Mouse (Mus musculus) liver, embryonic 13.5 days (tissue): ENCODE results near the gene Mrps21. TPM values are rescaled to one million over a fixed set of nuclear protein-coding genes. Genes with fewer than 3 reads are reported as not detected.
A peak's percentile ranks its signal among the peaks of the same experiment; 100 is the strongest.
"Not testable (repeated sequence)": the region's sequence is repeated elsewhere in the genome, so short reads cannot be mapped to it uniquely, and the experiment has no call there.

ENCODE experiments used
- ATAC-seq: fragments of 200-750 bp; cut with Nextera tagmentation; 2 replicates; pipeline ENCODE4 v1.8.0; 2017; ENCODE audit warnings: low read depth, mild to moderate bottlenecking, moderate number of reproducible peaks, moderate library complexity
- DNase-seq: peaks from one replicate; pipeline ENCODE4 v3.0.0; 2022
- H3K27ac ChIP-seq: fragments of 300-500 bp; sonication (generic); 2 replicates; pipeline ENCODE4 v1.5.1; 2015; ENCODE audit warnings: moderate library complexity, mild to moderate bottlenecking, inconsistent platforms
- H3K27me3 ChIP-seq: fragments of 300-500 bp; sonication (generic); 2 replicates; pipeline ENCODE4 v1.6.1; 2015; ENCODE audit warnings: mild to moderate bottlenecking, inconsistent platforms
- H3K36me3 ChIP-seq: fragments of 300-500 bp; sonication (generic); 2 replicates; pipeline ENCODE4 v1.6.1; 2015; ENCODE audit warnings: mild to moderate bottlenecking, inconsistent platforms
- H3K4me1 ChIP-seq: fragments of 300-500 bp; sonication (generic); replicated peaks from 2 replicates; pipeline ENCODE4 v1.6.1; 2015; ENCODE audit warnings: inconsistent platforms
- H3K4me2 ChIP-seq: fragments of 300-500 bp; sonication (generic); 2 replicates; pipeline ENCODE4 v1.6.1; 2015; ENCODE audit warnings: inconsistent platforms, mild to moderate bottlenecking, moderate library complexity
- H3K4me3 ChIP-seq: fragments of 300-500 bp; sonication (generic); replicated peaks from 2 replicates; pipeline ENCODE4 v1.5.1; 2015; ENCODE audit warnings: mild to moderate bottlenecking, inconsistent platforms
- H3K9ac ChIP-seq: fragments of 300-500 bp; sonication (generic); 2 replicates; pipeline ENCODE4 v1.6.1; 2015; ENCODE audit warnings: mild to moderate bottlenecking, inconsistent platforms
- H3K9me3 ChIP-seq: fragments of 300-500 bp; sonication (generic); replicated peaks from 2 replicates; pipeline ENCODE4 v1.6.1; 2016; ENCODE audit warnings: inconsistent platforms
- WGBS: fragments of 180-500 bp; shearing (Covaris S2); methylation state at CpG from one replicate; pipeline ENCODE4 v1.1.7; 2015; ENCODE audit not compliant: insufficient replicate concordance; 5-methylcytosine and 5-hydroxymethylcytosine counted together
- polyA plus RNA-seq: library from polyadenylated mRNA; unstranded; fragments of >200 nt; fragmentation: Nextera tagmentation; extraction: Ambion mirVana; gene quantifications from 2 replicates; pipeline ENCODE4 v1.2.1, GENCODE M21; 2015

Gene Mrps21
- polyA plus RNA-seq, 1 experiment from 2014 or later: 256 TPM

DNA sequence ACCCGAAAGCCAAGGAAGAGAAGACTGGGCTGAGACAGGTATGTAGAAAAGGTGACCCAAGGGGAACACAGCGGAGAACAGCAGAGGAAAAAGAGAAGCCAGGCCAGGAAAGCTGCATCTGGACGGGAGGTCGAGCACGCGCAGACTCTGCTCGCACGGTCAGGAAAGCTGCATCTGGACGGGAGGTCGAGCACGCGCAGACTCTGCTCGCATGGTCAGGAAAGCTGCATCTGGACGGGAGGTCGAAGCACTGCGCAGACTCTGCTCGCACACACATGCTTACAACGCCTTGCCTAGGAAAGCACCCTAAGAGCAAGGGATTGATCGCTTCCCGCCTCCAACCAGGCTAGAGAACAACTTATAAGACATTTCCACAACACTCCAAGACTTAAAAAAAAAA is 5.7 kb downstream of the Mrps21 start:
- peaks cover 58% of the 10 kb centered on the region for H3K36me3 ChIP-seq
- DNase-seq: no peak
- no peak overlapping the region for H3K4me2 ChIP-seq
- no peaks in the 10 kb centered on the region for H3K9me3 ChIP-seq
- H3K4me1 ChIP-seq: peaks cover 22% of the 10 kb centered on the region
- no peak overlapping the region for H3K4me3 ChIP-seq
- 90% methylated on average over 20 of the region's 20 CpGs for WGBS
- H3K9ac ChIP-seq: 0 out of 2 replicates have a peak overlapping the region, but pooled peaks have one; percentile 15
- no peaks in the 10 kb centered on the region for H3K27me3 ChIP-seq
- ATAC-seq: no peak
- H3K27ac ChIP-seq: no peak overlapping the region

DNA sequence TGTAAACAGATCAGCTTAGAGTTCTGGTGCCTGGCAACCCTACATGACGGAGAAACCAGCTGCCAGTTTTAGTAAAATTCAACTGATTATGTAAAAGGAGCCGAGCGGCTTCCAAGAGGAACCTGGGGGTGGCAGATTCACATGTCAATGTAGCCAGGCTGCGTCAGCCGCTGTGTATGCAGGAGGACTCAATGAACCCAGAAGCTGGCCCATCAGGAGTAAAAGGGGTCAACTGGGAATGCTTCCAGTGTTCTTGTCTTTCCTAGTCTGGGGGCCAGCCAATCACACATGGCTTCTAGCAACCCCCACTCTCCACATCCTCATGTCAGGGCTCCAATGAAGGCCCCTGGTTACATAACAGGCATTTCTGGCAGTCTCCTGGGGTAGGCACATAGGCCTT is 6.3 kb downstream of the Mrps21 start:
- Histone ChIP-seq H3K4me1 (peaks cover 17% of the 10 kb centered on the region; the same call in 1 of the 2 replicates), H3K36me3 (peaks cover 54% of the 10 kb centered on the region), H3K9me3 (no peaks in the 10 kb centered on the region), H3K27ac (no peak overlapping the region), H3K27me3 (no peaks in the 10 kb centered on the region), H3K4me2 (no peak overlapping the region), H3K9ac (peak overlapping the region; percentile 15; the same call in 1 of the 2 replicates), H3K4me3 (no peak overlapping the region)
- ATAC-seq (no peak), DNase-seq (no peak)
- 82% methylated on average over 5 of the region's 5 CpGs for WGBS

DNA sequence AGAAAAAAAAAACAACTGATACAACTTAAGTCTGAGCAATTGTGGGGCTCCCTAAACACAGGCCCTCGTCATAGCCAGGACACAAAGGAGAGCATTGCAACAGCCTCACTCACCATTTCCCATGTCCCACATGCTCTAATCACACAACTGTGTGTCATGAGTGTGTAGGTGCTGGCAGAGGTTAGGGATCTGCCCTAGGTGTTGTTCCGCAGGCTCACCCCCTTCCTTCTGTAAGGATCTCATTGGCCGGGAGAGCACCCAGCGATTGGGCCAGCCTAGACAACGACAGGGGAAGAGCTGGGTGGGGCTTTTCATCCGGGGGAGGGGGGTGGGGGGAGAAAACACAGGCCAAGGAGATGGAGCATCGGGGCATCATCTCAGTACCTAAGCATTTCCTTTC is 7.7 kb downstream of the Mrps21 start:
- Histone ChIP-seq H3K9me3 (no peaks in the 10 kb centered on the region), H3K27ac (no peak overlapping the region), H3K9ac (no peak overlapping the region), H3K36me3 (peaks cover 40% of the 10 kb centered on the region), H3K4me3 (no peak overlapping the region), H3K4me1 (peaks cover 9% of the 10 kb centered on the region; the same call in 1 of the 2 replicates), H3K4me2 (no peak overlapping the region), H3K27me3 (no peaks in the 10 kb centered on the region)
- ATAC-seq (no peak), DNase-seq (no peak)
- WGBS: 59% methylated on average over 7 of the region's 7 CpGs

DNA sequence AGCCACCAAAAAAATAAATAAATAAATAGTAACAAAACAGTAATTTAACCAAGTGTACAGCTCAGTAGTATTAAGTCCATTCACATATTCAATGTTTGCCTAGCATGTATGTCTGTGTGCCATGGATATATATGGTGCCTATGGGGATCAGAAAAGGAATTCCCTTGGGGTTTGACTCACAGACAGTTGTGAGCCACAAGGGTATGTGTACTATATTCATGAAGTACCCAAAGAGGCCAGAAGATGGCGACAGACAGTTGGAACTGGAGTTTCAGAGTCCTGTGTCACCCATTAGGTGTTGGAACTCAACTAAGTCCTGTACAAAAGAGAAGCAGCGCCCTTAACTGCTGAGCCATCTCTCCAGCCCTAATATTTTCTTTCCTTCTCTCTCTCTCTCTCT is 9.5 kb downstream of the Mrps21 start:
- no peak overlapping the region for H3K4me3 ChIP-seq
- no peak overlapping the region for H3K4me2 ChIP-seq
- no peak overlapping the region for H3K27ac ChIP-seq
- H3K9me3 ChIP-seq: no peaks in the 10 kb centered on the region
- peak; percentile 74 for DNase-seq
- peak; percentile 79 for ATAC-seq
- peaks cover 9% of the 10 kb centered on the region; the same call in 1 of the 2 replicates for H3K4me1 ChIP-seq
- H3K27me3 ChIP-seq: no peaks in the 10 kb centered on the region
- H3K9ac ChIP-seq: no peak overlapping the region
- 35% methylated on average over 2 of the region's 2 CpGs for WGBS
- peaks cover 30% of the 10 kb centered on the region for H3K36me3 ChIP-seq

DNA sequence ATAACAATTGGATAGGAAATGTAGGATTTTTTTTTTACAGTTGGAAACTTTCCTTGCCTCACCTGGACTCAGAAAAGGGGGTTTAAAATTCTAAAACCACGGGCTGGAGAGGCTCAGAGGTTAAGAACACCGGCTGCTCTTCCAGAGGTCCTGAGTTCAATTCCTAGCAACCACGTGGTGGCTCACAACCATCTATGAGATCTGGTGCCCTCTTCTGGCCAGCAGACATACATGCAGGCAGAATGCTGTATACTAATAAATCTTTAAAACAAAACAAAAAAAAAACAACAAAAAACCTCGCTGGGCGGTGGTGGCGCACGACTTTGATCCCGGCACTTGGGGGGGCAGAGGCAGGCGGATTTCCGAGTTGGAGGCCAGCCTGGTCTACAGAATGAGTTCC is 10.1 kb downstream of the Mrps21 start:
- no peak overlapping the region for H3K4me2 ChIP-seq
- no peak overlapping the region for H3K9ac ChIP-seq
- no peaks in the 10 kb centered on the region for H3K9me3 ChIP-seq
- H3K27me3 ChIP-seq: no peaks in the 10 kb centered on the region
- peaks cover 14% of the 10 kb centered on the region for H3K4me1 ChIP-seq
- ATAC-seq: no peak
- WGBS: 45% methylated on average over 10 of the region's 10 CpGs
- H3K27ac ChIP-seq: no peak overlapping the region
- H3K36me3 ChIP-seq: peaks cover 25% of the 10 kb centered on the region
- DNase-seq: no peak
- H3K4me3 ChIP-seq: no peak overlapping the region

DNA sequence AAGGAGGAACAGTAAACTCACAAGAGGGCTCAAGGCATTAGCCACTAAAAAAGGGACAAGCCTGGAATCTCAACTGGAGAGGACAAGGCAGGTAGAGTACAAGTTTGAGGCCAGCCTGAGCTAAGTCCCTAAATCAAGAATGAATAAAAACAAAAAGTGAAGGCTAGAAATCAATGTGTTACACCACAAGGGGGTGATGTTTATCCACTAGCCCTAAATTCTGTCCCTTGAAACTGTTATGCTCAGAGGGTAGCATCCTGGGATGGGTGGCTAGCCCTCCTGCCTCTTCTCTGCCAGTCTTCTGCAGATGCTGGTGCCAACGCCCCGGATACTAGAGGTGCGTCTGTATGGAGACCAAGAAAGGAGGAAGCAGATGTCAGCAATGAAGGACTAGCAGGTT is 11.0 kb downstream of the Mrps21 start:
- Histone ChIP-seq H3K36me3 (peaks cover 16% of the 10 kb centered on the region), H3K4me1 (peaks cover 13% of the 10 kb centered on the region), H3K27ac (no peak overlapping the region), H3K4me2 (no peak overlapping the region), H3K27me3 (no peaks in the 10 kb centered on the region), H3K9ac (no peak overlapping the region), H3K4me3 (no peak overlapping the region), H3K9me3 (no peaks in the 10 kb centered on the region)
- DNase-seq: no peak
- no peak for ATAC-seq
- 71% methylated on average over 3 of the region's 3 CpGs for WGBS

DNA sequence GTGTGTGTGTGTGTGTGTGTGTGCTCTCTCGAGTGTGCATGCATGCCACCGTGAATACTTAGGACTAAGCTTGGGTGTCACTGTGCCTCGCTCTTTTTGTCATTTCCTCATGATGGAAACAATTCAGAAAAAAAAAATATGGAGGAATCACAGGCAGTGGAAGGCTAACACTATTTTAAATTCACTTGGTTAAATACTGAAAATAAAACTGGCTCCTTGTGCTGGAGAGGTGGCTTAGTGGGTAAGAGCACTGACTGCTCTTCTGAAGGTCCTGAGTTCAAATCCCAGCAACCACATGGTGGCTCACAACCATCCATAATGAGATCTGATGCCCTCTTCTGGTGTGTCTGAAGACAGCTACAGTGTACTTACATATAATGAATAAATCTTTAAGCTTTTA is 13.0 kb downstream of the Mrps21 start:
- not testable (repeated sequence) for ATAC-seq
- 63% methylated on average over 3 of the region's 3 CpGs for WGBS

DNA sequence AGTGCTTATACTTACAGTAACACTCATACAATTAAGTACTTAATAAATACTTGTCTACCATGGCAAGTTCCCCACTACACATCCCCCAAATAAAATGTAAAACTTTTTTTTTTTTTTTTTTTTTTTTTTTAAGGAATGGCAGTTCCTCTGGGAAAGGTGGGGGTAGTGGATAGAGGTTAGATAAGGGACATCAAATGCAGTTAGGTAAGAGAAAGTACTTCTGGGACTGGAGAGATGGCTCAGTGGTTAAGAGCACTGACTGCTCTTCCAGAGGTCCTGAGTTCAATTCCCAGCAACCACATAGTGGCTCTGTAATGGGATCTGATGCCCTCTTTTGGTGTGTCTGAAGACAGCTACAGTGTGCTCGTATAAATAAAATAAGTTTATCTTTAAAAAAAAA is 14.3 kb downstream of the Mrps21 start:
- not testable (repeated sequence) for H3K9me3 ChIP-seq, H3K27ac ChIP-seq, H3K9ac ChIP-seq, DNase-seq, H3K4me3 ChIP-seq, H3K27me3 ChIP-seq, ATAC-seq, H3K4me2 ChIP-seq
- H3K4me1 ChIP-seq: peaks cover 33% of the 10 kb centered on the region
- 64% methylated on average over 1 of the region's 1 CpGs for WGBS
- H3K36me3 ChIP-seq: peaks cover 17% of the 10 kb centered on the region

More for the DNA sequence above, 13.0 kb downstream of the Mrps21 start:
- Histone ChIP-seq H3K4me1 (peaks cover 22% of the 10 kb centered on the region), H3K36me3 (peaks cover 12% of the 10 kb centered on the region)
- H3K4me2 ChIP-seq, H3K9ac ChIP-seq, H3K4me3 ChIP-seq, H3K27me3 ChIP-seq, H3K9me3 ChIP-seq, DNase-seq, H3K27ac ChIP-seq: not testable (repeated sequence)

DNA sequence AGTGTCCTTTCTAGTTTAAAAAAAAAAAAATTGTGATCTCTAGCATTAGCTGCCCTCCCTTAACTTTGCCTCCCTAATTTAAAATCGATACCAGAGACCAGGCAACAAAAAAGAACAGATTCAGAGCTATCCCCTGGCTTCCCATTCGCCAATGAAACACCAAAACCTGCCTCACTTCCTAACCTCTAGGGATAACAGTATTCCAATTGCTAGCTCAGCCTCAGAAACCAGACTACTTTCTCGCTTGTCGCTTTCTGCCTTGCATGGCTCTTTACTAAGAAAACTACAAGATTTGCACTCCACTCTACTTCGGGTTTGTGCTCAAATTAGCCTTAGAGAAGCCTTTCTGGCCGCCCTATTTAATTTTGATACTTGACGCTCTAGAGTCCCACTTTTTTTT is 15.2 kb downstream of the Mrps21 start:
- no peaks in the 10 kb centered on the region for H3K9me3 ChIP-seq
- peak overlapping the region; percentile 84 for H3K27ac ChIP-seq
- peak overlapping the region; percentile 79 for H3K4me3 ChIP-seq
- ATAC-seq (0 out of 2 replicates have a peak, but pooled peaks have one; percentile 2), DNase-seq (no peak)
- peak overlapping the region; percentile 78 for H3K4me2 ChIP-seq
- peaks cover 42% of the 10 kb centered on the region for H3K4me1 ChIP-seq
- WGBS: 30% methylated on average over 7 of the region's 7 CpGs
- peak overlapping the region; percentile 88 for H3K9ac ChIP-seq
- H3K27me3 ChIP-seq: no peaks in the 10 kb centered on the region
- H3K36me3 ChIP-seq: peaks cover 26% of the 10 kb centered on the region

DNA sequence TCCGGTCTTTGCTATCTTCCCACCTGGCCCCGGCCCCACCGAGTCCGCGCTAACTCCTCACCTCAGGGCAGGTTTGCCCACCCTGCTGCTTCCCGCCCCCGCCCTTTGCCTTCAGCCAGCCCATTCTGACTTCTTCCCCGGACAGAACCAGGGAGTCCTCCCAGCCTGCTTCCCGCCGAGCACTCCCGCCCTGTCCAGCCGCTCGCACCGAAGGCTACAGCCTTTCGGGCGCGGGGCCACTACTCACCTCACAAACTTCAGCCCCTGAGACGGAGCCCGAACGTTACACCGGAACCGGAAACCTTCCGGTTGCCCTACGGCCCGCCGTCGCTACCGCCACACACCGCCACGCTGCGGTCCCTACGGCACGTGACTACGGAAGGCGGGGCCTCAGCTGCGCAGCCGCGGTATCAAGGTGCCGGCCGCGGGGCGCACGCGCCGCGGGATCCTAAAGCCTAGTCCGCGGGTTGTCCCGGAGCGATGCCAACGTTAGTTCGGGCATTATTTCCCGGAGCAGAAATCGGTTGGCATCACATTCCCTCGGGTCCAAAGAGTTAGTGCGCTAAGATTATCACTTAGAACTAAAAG is 15.7 kb downstream of the Mrps21 start, which contains the start of gene Prpf3:
Prpf3 (minus strand) TSS at position 384 of the 588 bp plus-strand sequence.
- peak; percentile 97 for ATAC-seq
- Histone ChIP-seq H3K27ac (peak within 1 kb of the TSS; percentile 84), H3K27me3 (no peaks in the 10 kb centered on the region), H3K9me3 (no peaks in the 10 kb centered on the region), H3K9ac (peak within 1 kb of the TSS; percentile 88), H3K4me1 (peaks cover 47% of the 10 kb centered on the region), H3K4me2 (peak within 1 kb of the TSS; percentile 78), H3K4me3 (peak within 1 kb of the TSS; percentile 79), H3K36me3 (peaks cover 31% of the 10 kb centered on the region)
- peak; percentile 93 for DNase-seq
- WGBS: under 1% methylated on average over 56 of the region's 56 CpGs

DNA sequence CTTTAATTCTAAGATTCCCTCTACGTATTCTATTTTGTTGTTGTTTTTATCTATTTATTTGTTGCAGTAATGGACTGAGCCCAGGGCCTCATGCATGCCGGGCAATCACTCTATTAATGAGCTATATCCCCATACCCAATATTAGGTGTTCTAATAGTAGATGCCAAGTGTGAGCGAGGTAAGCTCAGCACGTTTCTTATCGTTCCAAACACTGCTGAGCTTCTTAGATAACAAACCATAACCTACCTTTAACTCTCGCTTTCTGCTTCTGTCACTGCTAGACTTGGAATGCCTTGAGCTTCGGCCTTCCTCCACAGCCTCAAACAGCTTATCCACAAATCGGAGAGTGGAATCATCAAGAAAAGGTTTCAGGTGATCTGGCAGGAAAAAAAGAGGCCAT is 20.0 kb downstream of the Mrps21 start:
- H3K9me3 ChIP-seq: no peaks in the 10 kb centered on the region
- H3K27me3 ChIP-seq: no peaks in the 10 kb centered on the region
- ATAC-seq (0 out of 2 replicates have a peak, but pooled peaks have one; percentile 27), DNase-seq (no peak)
- H3K4me1 ChIP-seq: peaks cover 49% of the 10 kb centered on the region
- no peak overlapping the region for H3K4me3 ChIP-seq
- 48% methylated on average over 8 of the region's 8 CpGs for WGBS
- H3K4me2 ChIP-seq: peak overlapping the region; percentile 25
- peak overlapping the region; percentile 41; the same call in 1 of the 2 replicates for H3K9ac ChIP-seq
- peak overlapping the region; percentile 56 for H3K27ac ChIP-seq
- H3K36me3 ChIP-seq: peaks cover 73% of the 10 kb centered on the region

DNA sequence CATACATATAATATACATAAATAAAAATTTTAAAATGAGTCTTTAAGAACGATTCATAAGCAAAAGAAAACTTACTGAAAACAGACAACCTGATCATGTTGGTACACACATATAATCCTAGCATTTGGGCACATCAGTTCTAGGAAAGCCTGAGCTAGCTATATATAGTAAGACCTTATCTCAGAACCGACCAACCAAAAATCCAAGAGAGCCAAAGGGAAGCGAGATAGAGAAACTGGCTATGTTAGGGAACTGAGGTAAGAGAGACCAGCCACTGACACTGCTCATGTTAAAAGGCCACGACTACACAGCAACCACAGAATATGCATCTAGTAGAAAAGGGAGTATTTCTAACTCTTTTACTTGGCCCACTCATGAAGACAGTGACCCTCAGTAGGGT is 20.7 kb downstream of the Mrps21 start:
- Histone ChIP-seq H3K9me3 (no peaks in the 10 kb centered on the region), H3K27me3 (no peaks in the 10 kb centered on the region), H3K27ac (peak overlapping the region; percentile 56), H3K4me1 (peaks cover 46% of the 10 kb centered on the region), H3K4me3 (no peak overlapping the region), H3K9ac (peak overlapping the region; percentile 41; the same call in 1 of the 2 replicates), H3K36me3 (peaks cover 80% of the 10 kb centered on the region), H3K4me2 (peak overlapping the region; percentile 25)
- WGBS: 27% methylated on average over 4 of the region's 4 CpGs
- ATAC-seq: peak; percentile 66
- no peak for DNase-seq
